Mouse (Mus musculus) stomach, embryonic 16.5 days (tissue): ENCODE results near the gene Rab11fip5. TPM values are rescaled to one million over a fixed set of nuclear protein-coding genes. Genes with fewer than 3 reads are reported as not detected.

Experiments used
- ATAC-seq: fragments of 200-750 bp; cut with Nextera tagmentation; 2 replicates; pipeline ENCODE4 v1.8.0; 2017; ENCODE audit warnings: moderate number of reproducible peaks, moderate TSS enrichment; ENCODE audit not compliant: insufficient read depth, low FRiP score
- H3K27ac ChIP-seq: fragments of 300-500 bp; sonication (generic); 2 replicates; pipeline ENCODE4 v1.5.1; 2014; ENCODE audit warnings: low read length
- H3K27me3 ChIP-seq: fragments of 300-500 bp; sonication (generic); 2 replicates; pipeline ENCODE4 v1.6.1; 2014; ENCODE audit warnings: low read length, control low read depth, mixed read lengths; ENCODE audit not compliant: control insufficient read depth, insufficient read depth
- H3K36me3 ChIP-seq: fragments of 300-500 bp; sonication (generic); 2 replicates; pipeline ENCODE4 v1.6.1; 2014; ENCODE audit warnings: low read length; ENCODE audit not compliant: control insufficient read depth, insufficient read depth
- H3K4me1 ChIP-seq: fragments of 300-500 bp; sonication (generic); 2 replicates; pipeline ENCODE4 v1.6.1; 2014; ENCODE audit warnings: low read length, control low read depth, mixed read lengths; ENCODE audit not compliant: control insufficient read depth, insufficient read depth
- H3K4me2 ChIP-seq: fragments of 300-500 bp; sonication (generic); 2 replicates; pipeline ENCODE4 v1.6.1; 2014; ENCODE audit warnings: low read depth, low read length, mixed read lengths
- H3K4me3 ChIP-seq: fragments of 300-500 bp; sonication (generic); replicated peaks from 2 replicates; pipeline ENCODE4 v1.5.1; 2014; ENCODE audit warnings: mild to moderate bottlenecking, low read length
- H3K9ac ChIP-seq: fragments of 300-500 bp; sonication (generic); 2 replicates; pipeline ENCODE4 v1.6.1; 2014; ENCODE audit warnings: low read length
- H3K9me3 ChIP-seq: fragments of 300-500 bp; sonication (generic); replicated peaks from 2 replicates; pipeline ENCODE4 v1.6.1; 2016; ENCODE audit warnings: low read length, control low read depth; ENCODE audit not compliant: control insufficient read depth
- WGBS: fragments of 180-500 bp; shearing (Covaris S2); extraction: QIAGEN DNeasy Blood & Tissue Kit; methylation state at CpG from one replicate; pipeline ENCODE4 v1.1.7; 2014; 5-methylcytosine and 5-hydroxymethylcytosine counted together
- polyA plus RNA-seq: library from polyadenylated mRNA; unstranded; fragments of >200 nt; fragmentation: Nextera tagmentation; extraction: Ambion mirVana; gene quantifications from 2 replicates; pipeline ENCODE4 v1.2.1, GENCODE M21; 2015

The Rab11fip5 gene
- polyA plus RNA-seq, 1 experiment from 2014 or later, result 10.2 TPM

DNA sequence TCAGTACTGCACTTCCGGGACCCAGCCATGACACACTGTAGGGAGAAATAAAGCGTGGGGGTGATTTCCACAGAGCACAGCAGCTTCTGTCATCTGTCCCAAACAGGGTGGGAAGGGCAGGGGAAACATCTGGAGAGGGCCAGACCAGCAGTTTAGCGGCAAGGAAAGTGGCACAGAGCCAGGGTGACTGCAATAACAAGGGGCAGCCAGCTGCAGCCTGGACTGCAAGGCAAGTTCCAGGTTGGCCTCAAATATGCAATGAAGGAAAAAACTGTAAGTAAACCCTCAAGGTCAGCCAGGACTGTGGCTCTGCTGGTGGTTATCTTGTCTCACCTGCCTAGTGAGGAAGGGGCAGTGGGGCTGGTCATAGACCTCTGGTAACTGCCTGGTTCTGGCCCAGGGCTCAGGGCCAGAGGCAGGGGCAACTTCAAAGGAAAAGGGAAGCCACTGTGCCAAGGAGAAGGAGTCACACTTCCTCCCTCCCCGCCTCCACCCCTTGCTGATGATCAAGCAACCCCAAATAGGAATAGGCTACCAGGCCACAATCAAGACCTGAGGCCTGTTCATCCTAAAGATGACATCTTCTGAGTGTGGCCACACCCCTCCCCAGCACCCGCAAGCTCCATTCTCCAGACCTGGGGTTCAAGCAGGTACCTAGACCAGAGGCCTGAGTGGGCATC is 5.1 kb downstream of the Rab11fip5 start:
- H3K4me3 ChIP-seq, result no peak overlapping the region
- 60% methylated on average over 5 of the region's 5 CpGs for WGBS
- ATAC-seq, result 0 out of 2 replicates have a peak, but pooled peaks have one; percentile 5
- H3K36me3 ChIP-seq, result no peaks in the 10 kb centered on the region
- peaks cover 32% of the 10 kb centered on the region for H3K4me1 ChIP-seq
- H3K27me3 ChIP-seq, result no peaks in the 10 kb centered on the region
- H3K9me3 ChIP-seq, result no peaks in the 10 kb centered on the region
- H3K9ac ChIP-seq, result no peak overlapping the region
- peak overlapping the region; percentile 9; the same call in 1 of the 2 replicates for H3K4me2 ChIP-seq
- H3K27ac ChIP-seq, result peak overlapping the region; percentile 30; the same call in 1 of the 2 replicates

DNA sequence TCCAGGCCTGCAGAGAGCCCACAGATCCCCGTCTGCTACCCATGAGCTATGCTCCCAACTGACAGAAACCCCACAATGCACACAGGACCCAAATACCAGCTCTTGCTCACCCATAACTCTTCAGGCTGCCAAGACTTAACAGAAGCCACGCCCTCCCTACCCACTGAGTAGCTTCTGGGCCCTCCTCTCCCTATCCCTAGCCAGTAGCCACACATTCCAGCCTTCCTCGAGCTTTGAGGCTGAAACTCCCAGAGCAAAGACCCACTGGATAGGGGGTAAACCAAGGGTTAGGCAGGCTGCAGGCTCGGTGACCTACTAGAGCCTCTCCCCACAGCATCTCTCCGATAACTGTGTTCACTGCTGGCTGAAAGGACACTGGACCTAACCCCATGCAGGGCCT is 5.7 kb downstream of the Rab11fip5 start:
- Histone ChIP-seq H3K27me3 (no peaks in the 10 kb centered on the region), H3K4me2 (peak overlapping the region; percentile 9; the same call in 1 of the 2 replicates), H3K27ac (no peak overlapping the region; the same call in 1 of the 2 replicates), H3K9me3 (no peaks in the 10 kb centered on the region), H3K4me3 (no peak overlapping the region), H3K9ac (no peak overlapping the region), H3K4me1 (peaks cover 32% of the 10 kb centered on the region), H3K36me3 (no peaks in the 10 kb centered on the region)
- no peak for ATAC-seq
- 69% methylated on average over 5 of the region's 5 CpGs for WGBS

DNA sequence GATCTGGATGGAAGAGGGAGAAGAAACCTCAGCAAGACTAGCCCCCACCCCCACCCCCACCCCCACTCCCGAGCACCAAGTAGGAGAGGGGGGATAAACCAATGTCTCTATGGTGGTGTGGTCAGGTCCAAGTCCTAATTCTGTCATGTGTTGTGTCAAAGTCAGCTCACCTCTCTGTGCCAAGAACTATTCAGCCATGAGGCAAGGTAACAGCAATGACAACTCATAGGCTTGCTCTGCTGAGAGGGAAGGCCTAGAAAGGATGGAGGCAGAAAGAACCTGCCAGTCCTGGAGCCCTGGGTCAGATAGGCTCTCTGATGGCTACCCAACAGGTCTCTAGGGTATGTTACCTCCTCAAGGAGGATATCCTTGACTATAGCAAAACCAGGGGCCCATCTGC is 6.3 kb downstream of the Rab11fip5 start:
- Histone ChIP-seq H3K4me1 (peaks cover 31% of the 10 kb centered on the region), H3K27me3 (no peaks in the 10 kb centered on the region), H3K9ac (no peak overlapping the region), H3K4me3 (no peak overlapping the region), H3K4me2 (no peak overlapping the region), H3K27ac (no peak overlapping the region), H3K36me3 (no peaks in the 10 kb centered on the region), H3K9me3 (no peaks in the 10 kb centered on the region)
- no peak for ATAC-seq
- WGBS, result 83% methylated on average over 1 of the region's 1 CpGs

DNA sequence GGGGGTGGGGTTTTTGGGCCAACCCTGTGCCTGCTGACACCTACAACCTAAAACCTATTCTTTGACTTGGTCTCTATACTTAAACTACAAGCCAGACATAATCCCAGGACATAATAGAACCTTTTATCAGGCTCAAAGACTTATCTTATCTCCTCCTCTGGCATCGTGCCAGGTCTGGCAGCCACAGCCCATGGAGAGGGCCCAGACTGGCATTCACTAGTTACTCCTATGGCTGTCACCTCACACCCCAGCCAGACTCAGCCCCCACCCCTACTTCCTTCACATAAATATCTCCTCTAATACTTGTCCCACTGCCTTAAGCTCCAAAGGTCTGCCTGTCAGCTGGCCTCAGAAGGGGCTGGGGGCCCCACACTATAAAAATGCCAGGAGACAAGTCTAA is 8.0 kb downstream of the Rab11fip5 start:
- Histone ChIP-seq H3K9me3 (no peaks in the 10 kb centered on the region), H3K27ac (0 out of 2 replicates have a peak overlapping the region, but pooled peaks have one; percentile 41)

DNA sequence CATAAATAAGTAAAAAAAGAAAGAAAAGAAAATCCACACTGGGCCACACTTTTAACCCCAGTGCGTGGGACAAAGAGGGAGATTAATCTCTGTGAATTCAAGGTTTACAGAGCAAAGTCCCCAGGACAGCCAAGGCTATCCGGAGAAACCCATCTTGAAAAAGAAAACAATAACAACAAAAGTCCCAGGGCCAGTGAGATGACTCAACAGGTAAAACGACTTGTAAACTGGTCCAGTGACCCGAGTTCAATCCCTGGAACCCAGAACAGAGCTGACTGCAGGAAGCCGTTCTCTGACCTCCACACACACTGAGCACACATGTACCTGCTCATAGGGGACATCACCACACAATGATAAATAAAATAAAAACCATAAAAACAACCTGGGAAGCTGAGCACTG is 10.0 kb downstream of the Rab11fip5 start:
- H3K4me3 ChIP-seq, result no peak overlapping the region
- no peak overlapping the region for H3K4me2 ChIP-seq
- no peak overlapping the region for H3K9ac ChIP-seq
- 59% methylated on average over 5 of the region's 5 CpGs for WGBS
- no peak for ATAC-seq
- no peaks in the 10 kb centered on the region for H3K9me3 ChIP-seq
- H3K36me3 ChIP-seq, result no peaks in the 10 kb centered on the region
- H3K4me1 ChIP-seq, result peaks cover 22% of the 10 kb centered on the region
- H3K27ac ChIP-seq, result no peak overlapping the region
- H3K27me3 ChIP-seq, result no peaks in the 10 kb centered on the region

More for the DNA sequence above, 8.0 kb downstream of the Rab11fip5 start:
- H3K4me2 ChIP-seq, result no peak overlapping the region
- H3K4me3 ChIP-seq, result no peak overlapping the region
- 36% methylated on average over 1 of the region's 1 CpGs for WGBS
- H3K9ac ChIP-seq, result 0 out of 2 replicates have a peak overlapping the region, but pooled peaks have one; percentile 15
- no peaks in the 10 kb centered on the region for H3K36me3 ChIP-seq
- H3K27me3 ChIP-seq, result no peaks in the 10 kb centered on the region
- H3K4me1 ChIP-seq, result peaks cover 26% of the 10 kb centered on the region
- ATAC-seq, result peak; percentile 59; the same call in 1 of the 2 replicates

DNA sequence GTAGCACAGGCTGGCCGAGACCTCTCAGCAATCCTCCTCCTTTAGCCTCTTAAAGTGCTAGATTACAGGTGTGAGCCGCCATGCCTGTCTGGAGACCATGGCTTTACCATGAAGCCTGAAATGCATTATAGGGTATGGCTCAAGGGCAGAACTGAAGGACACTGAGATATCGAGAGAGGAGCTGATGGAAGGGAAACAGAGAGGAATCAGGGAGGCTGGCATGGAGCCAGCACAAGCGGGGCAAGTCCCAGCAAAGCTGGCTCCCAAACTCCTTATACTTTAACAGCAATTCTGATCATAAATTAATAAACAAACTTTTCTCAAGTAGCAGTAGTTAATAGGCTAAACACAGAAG is 10.6 kb downstream of the Rab11fip5 start:
- Histone ChIP-seq H3K4me1 (peaks cover 16% of the 10 kb centered on the region), H3K4me2 (no peak overlapping the region), H3K36me3 (no peaks in the 10 kb centered on the region), H3K27ac (no peak overlapping the region), H3K9ac (no peak overlapping the region), H3K27me3 (no peaks in the 10 kb centered on the region), H3K9me3 (no peaks in the 10 kb centered on the region), H3K4me3 (no peak overlapping the region)
- no peak for ATAC-seq
- WGBS, result 79% methylated on average over 4 of the region's 4 CpGs

DNA sequence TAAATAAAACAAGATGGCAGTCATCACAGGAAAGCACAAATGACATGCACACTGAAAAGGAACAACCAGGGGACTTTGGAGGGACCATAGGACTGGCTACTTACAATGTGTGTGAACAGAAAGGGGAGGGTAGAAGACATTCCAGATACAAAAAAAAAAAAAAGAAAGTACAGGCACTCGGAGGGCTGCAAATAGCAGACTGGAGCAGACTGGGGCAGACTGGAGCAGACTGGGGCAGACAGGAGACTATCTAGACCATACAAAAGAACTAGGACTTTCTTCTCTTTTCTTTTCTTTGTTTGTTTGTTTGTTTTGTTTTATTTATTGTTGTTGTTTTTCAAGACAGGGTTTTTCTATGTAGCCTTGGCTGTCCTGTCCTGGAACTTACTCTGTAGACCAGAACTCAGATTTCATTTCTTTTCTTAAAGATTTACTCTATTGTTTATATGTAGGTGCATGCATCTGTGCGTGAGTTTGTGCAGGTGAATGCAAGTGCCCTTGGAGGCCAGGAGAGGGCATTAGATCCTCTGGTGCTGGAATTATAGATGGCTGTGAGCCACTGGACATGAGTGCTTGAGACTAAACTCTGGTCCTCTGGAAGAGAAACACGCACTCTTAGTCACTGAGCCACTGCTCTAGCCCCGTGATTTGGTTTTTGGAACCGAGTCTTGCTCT is 11.1 kb downstream of the Rab11fip5 start:
- Histone ChIP-seq H3K9me3 (no peaks in the 10 kb centered on the region), H3K4me1 (peaks cover 12% of the 10 kb centered on the region), H3K4me3 (no peak overlapping the region), H3K27me3 (no peaks in the 10 kb centered on the region), H3K27ac (no peak overlapping the region), H3K4me2 (no peak overlapping the region), H3K36me3 (no peaks in the 10 kb centered on the region), H3K9ac (no peak overlapping the region)
- ATAC-seq, result no peak
- 86% methylated on average over 5 of the region's 5 CpGs for WGBS

DNA sequence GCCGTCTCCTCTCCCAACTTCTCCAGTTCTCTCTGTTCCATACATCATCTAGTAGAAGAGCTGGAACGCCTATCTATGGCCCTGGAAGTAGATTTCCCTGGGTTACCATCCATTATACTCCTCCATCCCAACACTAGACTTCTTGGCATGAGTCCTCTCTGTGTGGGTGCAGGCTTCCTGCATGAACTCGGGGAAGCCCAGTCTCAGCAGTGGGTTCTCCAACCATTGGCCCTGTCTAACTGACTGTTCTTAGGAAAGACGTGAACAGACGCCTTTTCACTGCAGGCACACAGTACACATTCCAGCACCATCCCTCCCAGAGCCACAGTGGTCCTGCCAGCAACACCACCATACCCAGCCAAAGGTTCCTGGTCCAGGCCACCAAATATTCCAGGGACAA is 11.8 kb downstream of the Rab11fip5 start:
- Histone ChIP-seq H3K4me1 (peaks cover 12% of the 10 kb centered on the region), H3K27me3 (no peaks in the 10 kb centered on the region), H3K9me3 (no peaks in the 10 kb centered on the region), H3K4me2 (no peak overlapping the region), H3K4me3 (no peak overlapping the region), H3K36me3 (no peaks in the 10 kb centered on the region), H3K27ac (no peak overlapping the region), H3K9ac (no peak overlapping the region)
- 75% methylated on average over 5 of the region's 5 CpGs for WGBS
- no peak for ATAC-seq

DNA sequence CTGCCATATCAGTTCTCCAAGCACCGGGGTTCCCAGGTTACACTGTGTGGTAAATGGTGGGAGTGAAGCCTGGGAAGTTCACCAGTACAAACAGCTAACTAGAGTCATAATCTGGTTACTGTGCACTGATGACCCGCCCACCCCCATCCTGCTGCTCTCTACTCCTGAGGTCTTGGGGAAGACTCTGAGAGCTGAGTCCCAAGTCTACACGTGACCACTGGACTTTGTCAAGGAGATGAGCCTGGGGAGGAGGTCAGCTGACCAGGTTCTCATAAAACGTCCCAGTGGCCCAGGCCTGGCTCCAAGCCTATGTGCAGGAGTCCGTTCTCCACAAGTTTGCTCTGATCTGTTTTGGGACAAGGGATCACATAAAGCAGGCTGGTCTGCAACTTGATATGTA is 14.1 kb downstream of the Rab11fip5 start:
- peak; percentile 42; the same call in 1 of the 2 replicates for ATAC-seq
- WGBS, result 83% methylated on average over 5 of the region's 5 CpGs

More for the DNA sequence above, 14.1 kb downstream of the Rab11fip5 start:
- Histone ChIP-seq H3K27me3 (no peaks in the 10 kb centered on the region), H3K4me1 (0 out of 2 replicates have a peak, but pooled peaks cover 2% of the 10 kb centered on the region), H3K4me2 (no peak overlapping the region), H3K4me3 (no peak overlapping the region), H3K27ac (no peak overlapping the region), H3K36me3 (no peaks in the 10 kb centered on the region), H3K9ac (no peak overlapping the region), H3K9me3 (no peaks in the 10 kb centered on the region)
